Mouse (Mus musculus): ENCODE results near the gene Ripk4. TPM values are rescaled to one million over a fixed set of nuclear protein-coding genes. Genes with fewer than 3 reads are reported as not detected.

Ripk4 gene
- polyA plus RNA-seq, 1 experiment from 2014 or later: 1.7 TPM

DNA sequence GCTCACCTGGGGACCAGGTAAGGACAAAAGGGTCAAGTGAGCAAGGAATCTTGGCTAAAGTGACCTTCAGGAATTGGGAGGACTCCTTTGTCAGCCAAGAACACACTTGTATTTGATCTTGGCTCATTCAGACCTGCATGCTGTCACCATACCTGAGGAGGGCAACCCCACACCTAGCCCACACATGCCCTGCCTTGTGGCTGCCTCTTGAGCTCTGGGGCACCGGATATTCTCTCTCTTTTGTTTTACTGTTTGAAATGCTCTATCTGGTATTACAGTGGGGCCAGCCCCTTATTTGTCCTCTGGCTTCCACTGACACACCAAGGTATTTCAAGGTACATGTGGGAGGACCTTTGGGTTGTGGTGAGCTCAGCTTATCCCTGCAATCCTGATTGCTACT is 43.5 kb downstream of the Ripk4 start:
- Histone ChIP-seq H3K36me3 (ENCODE audit: control insufficient read depth, insufficient read depth, low read length) (no peaks in the 10 kb centered on the region), H3K9ac (ENCODE audit: low read depth, low read length) (no peak overlapping the region), H3K4me3 (ENCODE audit: low read depth, low read length) (no peak overlapping the region), H3K9me3 (replicated peaks; ENCODE audit: control insufficient read depth, low read length) (no peaks in the 10 kb centered on the region), H3K27me3 (ENCODE audit: control insufficient read depth, insufficient read depth, low read length) (no peaks in the 10 kb centered on the region), H3K27ac (ENCODE audit: low read depth, low read length) (no peak overlapping the region), H3K4me2 (no peak overlapping the region), H3K4me1 (ENCODE audit: control insufficient read depth, insufficient read depth, low read length) (no peaks in the 10 kb centered on the region)
- ATAC-seq (replicated peaks; ENCODE audit: insufficient number of reproducible peaks, low FRiP score, low TSS enrichment): no peak
- WGBS (ENCODE audit: insufficient replicate concordance): 69% methylated on average over 1 of the region's 1 CpGs

GRCm38 (mm10) chr16:97719392-97719983 is 44.1 kb downstream of the Ripk4 start:
- H3K36me3 ChIP-seq (ENCODE audit: control insufficient read depth, insufficient read depth, low read length): no peaks in the 10 kb centered on the region
- H3K4me3 ChIP-seq (ENCODE audit: low read depth, low read length): no peak overlapping the region
- H3K4me2 ChIP-seq: no peak overlapping the region
- no peak for ATAC-seq (replicated peaks; ENCODE audit: insufficient number of reproducible peaks, low FRiP score, low TSS enrichment)
- no peaks in the 10 kb centered on the region for H3K27me3 ChIP-seq (ENCODE audit: control insufficient read depth, insufficient read depth, low read length)
- no peak overlapping the region for H3K9ac ChIP-seq (ENCODE audit: low read depth, low read length)
- no peak overlapping the region for H3K27ac ChIP-seq (ENCODE audit: low read depth, low read length)
- H3K9me3 ChIP-seq (replicated peaks; ENCODE audit: control insufficient read depth, low read length): no peaks in the 10 kb centered on the region
- no peaks in the 10 kb centered on the region for H3K4me1 ChIP-seq (ENCODE audit: control insufficient read depth, insufficient read depth, low read length)

GRCm38 (mm10) chr16:97716567-97716966 is 47.0 kb downstream of the Ripk4 start:
- Histone ChIP-seq H3K4me2 (no peak overlapping the region), H3K9ac (ENCODE audit: low read depth, low read length) (no peak overlapping the region), H3K27me3 (ENCODE audit: control insufficient read depth, insufficient read depth, low read length) (no peaks in the 10 kb centered on the region; the same call in 1 of the 2 replicates), H3K4me3 (ENCODE audit: low read depth, low read length) (no peak overlapping the region), H3K36me3 (ENCODE audit: control insufficient read depth, insufficient read depth, low read length) (no peaks in the 10 kb centered on the region), H3K4me1 (ENCODE audit: control insufficient read depth, insufficient read depth, low read length) (no peaks in the 10 kb centered on the region), H3K9me3 (replicated peaks; ENCODE audit: control insufficient read depth, low read length) (no peaks in the 10 kb centered on the region), H3K27ac (ENCODE audit: low read depth, low read length) (no peak overlapping the region)
- WGBS (ENCODE audit: insufficient replicate concordance): 66% methylated on average over 6 of the region's 6 CpGs
- ATAC-seq (replicated peaks; ENCODE audit: insufficient number of reproducible peaks, low FRiP score, low TSS enrichment): no peak

- no peak overlapping the region for H3K4me2 ChIP-seq
- no peaks in the 10 kb centered on the region for H3K9me3 ChIP-seq (replicated peaks; ENCODE audit: control insufficient read depth, low read length)
- H3K4me3 ChIP-seq (ENCODE audit: low read depth, low read length): no peak overlapping the region
- no peak for ATAC-seq (replicated peaks; ENCODE audit: insufficient number of reproducible peaks, low FRiP score, low TSS enrichment)
- H3K27me3 ChIP-seq (ENCODE audit: control insufficient read depth, insufficient read depth, low read length): no peaks in the 10 kb centered on the region; the same call in 1 of the 2 replicates
- H3K4me1 ChIP-seq (ENCODE audit: control insufficient read depth, insufficient read depth, low read length): no peaks in the 10 kb centered on the region
- H3K9ac ChIP-seq (ENCODE audit: low read depth, low read length): no peak overlapping the region
- no peaks in the 10 kb centered on the region for H3K36me3 ChIP-seq (ENCODE audit: control insufficient read depth, insufficient read depth, low read length)
- H3K27ac ChIP-seq (ENCODE audit: low read depth, low read length): no peak overlapping the region
Measured at GRCm38 (mm10) chr16:97712129-97712528, 51.5 kb downstream of the Ripk4 start.

GRCm38 (mm10) chr16:97701871-97702270 is 61.7 kb downstream of the Ripk4 start:
- no peaks in the 10 kb centered on the region for H3K27me3 ChIP-seq (ENCODE audit: control insufficient read depth, insufficient read depth, low read length)
- no peaks in the 10 kb centered on the region for H3K4me1 ChIP-seq (ENCODE audit: control insufficient read depth, insufficient read depth, low read length)
- no peak overlapping the region for H3K4me3 ChIP-seq (ENCODE audit: low read depth, low read length)
- H3K36me3 ChIP-seq (ENCODE audit: control insufficient read depth, insufficient read depth, low read length): no peaks in the 10 kb centered on the region
- no peak overlapping the region for H3K9ac ChIP-seq (ENCODE audit: low read depth, low read length)
- H3K9me3 ChIP-seq (replicated peaks; ENCODE audit: control insufficient read depth, low read length): no peaks in the 10 kb centered on the region
- ATAC-seq (replicated peaks; ENCODE audit: insufficient number of reproducible peaks, low FRiP score, low TSS enrichment): no peak
- no peak overlapping the region for H3K4me2 ChIP-seq
- 58% methylated on average over 1 of the region's 1 CpGs for WGBS (ENCODE audit: insufficient replicate concordance)
- no peak overlapping the region for H3K27ac ChIP-seq (ENCODE audit: low read depth, low read length)

DNA sequence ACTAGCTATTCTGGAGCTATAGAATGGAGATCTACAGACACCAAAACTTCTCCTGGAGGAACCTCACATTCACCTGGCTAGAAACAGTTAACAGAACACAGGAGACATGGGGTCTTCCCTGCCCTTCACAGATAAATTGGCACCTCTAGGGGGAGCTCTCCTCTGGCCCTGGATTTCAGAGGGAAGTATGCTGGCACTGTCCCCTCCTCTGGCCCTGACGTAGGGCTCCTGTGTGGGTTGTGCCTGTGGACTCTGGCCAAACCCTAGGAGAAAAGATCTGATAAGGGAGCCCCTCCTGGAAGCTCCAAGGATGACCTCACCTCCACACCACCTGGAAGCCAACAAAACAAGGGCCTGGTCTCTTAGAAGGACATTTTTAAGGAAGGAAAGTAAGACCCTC is 65.8 kb downstream of the Ripk4 start:
- Histone ChIP-seq H3K27me3 (ENCODE audit: control insufficient read depth, insufficient read depth, low read length) (no peaks in the 10 kb centered on the region), H3K9ac (ENCODE audit: low read depth, low read length) (no peak overlapping the region), H3K4me1 (ENCODE audit: control insufficient read depth, insufficient read depth, low read length) (no peaks in the 10 kb centered on the region), H3K36me3 (ENCODE audit: control insufficient read depth, insufficient read depth, low read length) (no peaks in the 10 kb centered on the region), H3K4me2 (no peak overlapping the region), H3K27ac (ENCODE audit: low read depth, low read length) (no peak overlapping the region), H3K4me3 (ENCODE audit: low read depth, low read length) (no peak overlapping the region), H3K9me3 (replicated peaks; ENCODE audit: control insufficient read depth, low read length) (no peaks in the 10 kb centered on the region)
- no peak for ATAC-seq (replicated peaks; ENCODE audit: insufficient number of reproducible peaks, low FRiP score, low TSS enrichment)
- 11% methylated on average over 1 of the region's 1 CpGs for WGBS (ENCODE audit: insufficient replicate concordance)

- no peaks in the 10 kb centered on the region for H3K27me3 ChIP-seq (ENCODE audit: control insufficient read depth, insufficient read depth, low read length)
- no peak for ATAC-seq (replicated peaks; ENCODE audit: insufficient number of reproducible peaks, low FRiP score, low TSS enrichment)
- H3K9me3 ChIP-seq (replicated peaks; ENCODE audit: control insufficient read depth, low read length): no peaks in the 10 kb centered on the region
- no peak overlapping the region for H3K4me3 ChIP-seq (ENCODE audit: low read depth, low read length)
- H3K9ac ChIP-seq (ENCODE audit: low read depth, low read length): no peak overlapping the region
- no peaks in the 10 kb centered on the region for H3K4me1 ChIP-seq (ENCODE audit: control insufficient read depth, insufficient read depth, low read length)
- no peak overlapping the region for H3K4me2 ChIP-seq
- 70% methylated on average over 4 of the region's 4 CpGs for WGBS (ENCODE audit: insufficient replicate concordance)
- H3K27ac ChIP-seq (ENCODE audit: low read depth, low read length): no peak overlapping the region
- no peaks in the 10 kb centered on the region for H3K36me3 ChIP-seq (ENCODE audit: control insufficient read depth, insufficient read depth, low read length)
Measured at GRCm38 (mm10) chr16:97695709-97696108, 67.9 kb downstream of the Ripk4 start.

Other genes starting within 250 kb of the Ripk4 start
- not detected in 2 replicates for gene Fam3b, start 249.0 kb downstream of the Ripk4 start, polyA plus RNA-seq (2014; fragmentation: Nextera tagmentation; extraction: Ambion mirVana)
- 0.23 and 0.26 TPM in 2 replicates for gene Tmprss2, start 152.6 kb downstream of the Ripk4 start, polyA plus RNA-seq (2014; fragmentation: Nextera tagmentation; extraction: Ambion mirVana)
- gene Prdm15, start 88.1 kb upstream of the Ripk4 start, polyA plus RNA-seq (2014; fragmentation: Nextera tagmentation; extraction: Ambion mirVana): 6.2 and 7.9 TPM in 2 replicates
- 14.6 and 16.2 TPM in 2 replicates for gene C2cd2, start 198.8 kb upstream of the Ripk4 start, polyA plus RNA-seq (2014; fragmentation: Nextera tagmentation; extraction: Ambion mirVana)
- gene Zbtb21, start 198.8 kb upstream of the Ripk4 start, polyA plus RNA-seq (2014; fragmentation: Nextera tagmentation; extraction: Ambion mirVana): 10.4 and 11.2 TPM in 2 replicates
- 14.8 and 24.6 TPM in 2 replicates for gene B230307C23Rik, start 233.5 kb upstream of the Ripk4 start, polyA plus RNA-seq (2014; fragmentation: Nextera tagmentation; extraction: Ambion mirVana)